Mouse (Mus musculus) adrenal gland, adult 18-20 months (tissue): ENCODE results near the gene Lrig1. TPM values are rescaled to one million over a fixed set of nuclear protein-coding genes. Genes with fewer than 3 reads are reported as not detected.

Experiments
- DNase-seq, 2 experiments: peaks; one replicate each; pipeline ENCODE4 v3.0.0; 2021 to 2022; ENCODE audit warnings: low spot score in 2 of 2
- total RNA-seq, 2 experiments: library from RNA; stranded (reverse); gene quantifications; 1 replicate in 1 of 2; 2 replicates in 1 of 2; pipeline ENCODE4 v1.2.3; 2021

Lrig1 gene
- total RNA-seq, 2 experiments from 2014 or later, result 9.6 to 14.1 TPM

GRCm38 (mm10) chr6:94625896-94626295, 74.1 kb downstream of the Lrig1 start:
- DNase-seq, result no peak

GRCm38 (mm10) chr6:94624543-94624942, 75.4 kb downstream of the Lrig1 start:
- no peak for DNase-seq

GRCm38 (mm10) chr6:94622983-94623382, 77.0 kb downstream of the Lrig1 start:
- peak; percentile 54 to 61 for DNase-seq

GRCm38 (mm10) chr6:94620801-94621301, 79.1 kb downstream of the Lrig1 start:
- DNase-seq, result no peak

- no peak for DNase-seq
These were observed 79.7 kb downstream of the Lrig1 start for GRCm38 (mm10) chr6:94620287-94620686.

GRCm38 (mm10) chr6:94618671-94619070, 81.3 kb downstream of the Lrig1 start:
- DNase-seq, result no peak

GRCm38 (mm10) chr6:94615936-94616335, 84.0 kb downstream of the Lrig1 start:
- no peak for DNase-seq

- no peak for DNase-seq
These were observed 85.6 kb downstream of the Lrig1 start for GRCm38 (mm10) chr6:94614346-94614745.

- no peak for DNase-seq
These were observed 86.6 kb downstream of the Lrig1 start for GRCm38 (mm10) chr6:94613235-94613895.

GRCm38 (mm10) chr6:94604546-94604945, 95.4 kb downstream of the Lrig1 start:
- DNase-seq, result no peak

GRCm38 (mm10) chr6:94604072-94604471, 95.9 kb downstream of the Lrig1 start:
- no peak for DNase-seq

- DNase-seq, result no peak
These were observed 98.1 kb downstream of the Lrig1 start for GRCm38 (mm10) chr6:94601811-94602210.

- peak in 1 of 2 experiments; percentile 38 for DNase-seq
These were observed 98.9 kb downstream of the Lrig1 start for GRCm38 (mm10) chr6:94601101-94601500.

- no peak for DNase-seq
These were observed 100.9 kb downstream of the Lrig1 start for GRCm38 (mm10) chr6:94599016-94599415.

GRCm38 (mm10) chr6:94598421-94598820, 101.5 kb downstream of the Lrig1 start:
- DNase-seq, result no peak

- DNase-seq, result peak in 1 of 2 experiments; percentile 19
These were observed 103.0 kb downstream of the Lrig1 start for GRCm38 (mm10) chr6:94596761-94597485.

GRCm38 (mm10) chr6:94596051-94596760, 103.8 kb downstream of the Lrig1 start:
- DNase-seq, result peak in 1 of 2 experiments; percentile 20

GRCm38 (mm10) chr6:94595206-94595605, 104.8 kb downstream of the Lrig1 start:
- DNase-seq, result no peak

- no peak for DNase-seq
These were observed 105.2 kb downstream of the Lrig1 start for GRCm38 (mm10) chr6:94594711-94595110.

GRCm38 (mm10) chr6:94594096-94594665, 105.8 kb downstream of the Lrig1 start:
- no peak for DNase-seq

GRCm38 (mm10) chr6:94592710-94593109, 107.2 kb downstream of the Lrig1 start:
- no peak for DNase-seq
